18 mouse cellular contexts compared by ENCODE assay signal in genomic region chr2:167147708-167148107, GRCm38 (mm10). TPM values are rescaled to one million over a fixed set of nuclear protein-coding genes. Genes with fewer than 3 reads are reported as not detected.
DNase-seq lines count a peak whose midpoint lies in the region; ATAC-seq and TF ChIP-seq lines count a peak whose summit lies in the region.
"Had no signal": no experiment of that assay in that cellular context is flagged by ENCODE, and none has a peak within 500 bp of the region (broad histone marks: within the 10 kb centered on the region; RNA-seq: fewer than 3 reads in every experiment).

No protein-coding gene starts in this region.

- WGBS in intestine, embryonic 16.5 days, result 74% methylated on average over 8 of the region's 8 CpGs
- WGBS in intestine, postnatal 0 days, result 57% methylated on average over 8 of the region's 8 CpGs
- 91% methylated on average over 8 of the region's 8 CpGs for WGBS in midbrain, embryonic 11.5 days
- WGBS in midbrain, postnatal 0 days, result 86% methylated on average over 8 of the region's 8 CpGs
- WGBS in heart, postnatal 0 days, result 30% methylated on average over 8 of the region's 8 CpGs

- no peak for TF ChIP-seq EP300 in heart, postnatal 0 days (IDR thresholded peaks at IDR 0.05; ENCODE audit: low read depth)

- H3K9ac ChIP-seq in intestine, embryonic 16.5 days (ENCODE audit: low read depth, low read length), result no peak overlapping the region
- no peak overlapping the region for H3K9ac ChIP-seq in intestine, postnatal 0 days (ENCODE audit: low read depth, low read length)
- H3K9ac ChIP-seq in midbrain, embryonic 11.5 days (ENCODE audit: low read length), result no peak overlapping the region
- H3K9ac ChIP-seq in midbrain, postnatal 0 days (replicated peaks; ENCODE audit: low read length, poor library complexity, severe bottlenecking), result no peak overlapping the region
- H3K9ac ChIP-seq in heart, postnatal 0 days (replicated peaks; ENCODE audit: low read depth, low read length), result no peak overlapping the region
- H3K9ac ChIP-seq: embryonic facial prominence, embryonic 13.5 days; forebrain, embryonic 13.5 days; kidney, embryonic 15.5 days; lung, embryonic 15.5 days; midbrain, embryonic 12.5 days; neural tube, embryonic 12.5 days had no signal

- peak; percentile 53 for DNase-seq in midbrain, embryonic 11.5 days (ENCODE audit: low spot score, missing footprints)
- no peak for DNase-seq in midbrain, postnatal 0 days (ENCODE audit: low spot score)
- no peak for DNase-seq in heart, postnatal 0 days (ENCODE audit: low spot score)
- DNase-seq in yolk sac, embryonic 10.5 days (ENCODE audit: low spot score), result peak; percentile 33
- no peak for DNase-seq in T-cell, adult 2 months (ENCODE audit: low spot score)
- DNase-seq: adrenal gland, adult 2 months; cerebellum, postnatal 36 days; retina, postnatal 1 day; thymus, postnatal 25 days had no signal

- no peak for TF ChIP-seq CTCF in intestine, postnatal 0 days (IDR thresholded peaks at IDR 0.05; ENCODE audit: low read depth)
- no peak for TF ChIP-seq CTCF in midbrain, postnatal 0 days (IDR thresholded peaks at IDR 0.05)
- TF ChIP-seq CTCF in heart, postnatal 0 days (IDR thresholded peaks at IDR 0.05; ENCODE audit: low read depth), result no peak

- H3K4me2 ChIP-seq in intestine, embryonic 16.5 days (ENCODE audit: low read depth, low read length), result no peak overlapping the region
- no peak overlapping the region for H3K4me2 ChIP-seq in intestine, postnatal 0 days (replicated peaks; ENCODE audit: low read depth)
- H3K4me2 ChIP-seq in midbrain, embryonic 11.5 days, result no peak overlapping the region
- no peak overlapping the region for H3K4me2 ChIP-seq in midbrain, postnatal 0 days (ENCODE audit: low read depth, low read length, poor library complexity, severe bottlenecking)
- H3K4me2 ChIP-seq in heart, postnatal 0 days (ENCODE audit: low read depth, low read length), result no peak overlapping the region
- H3K4me2 ChIP-seq: embryonic facial prominence, embryonic 13.5 days; forebrain, embryonic 13.5 days; kidney, embryonic 15.5 days; lung, embryonic 15.5 days; midbrain, embryonic 12.5 days; neural tube, embryonic 12.5 days had no signal

- 0 out of 2 replicates have a peak, but pooled peaks have one; percentile 13 for ATAC-seq in intestine, embryonic 16.5 days
- no peak for ATAC-seq in intestine, postnatal 0 days
- ATAC-seq in midbrain, embryonic 11.5 days (ENCODE audit: low FRiP score), result no peak
- no peak for ATAC-seq in midbrain, postnatal 0 days (ENCODE audit: low FRiP score)
- peak; percentile 55 for ATAC-seq in heart, postnatal 0 days (ENCODE audit: insufficient read depth, low read depth)
- ATAC-seq: forebrain, embryonic 13.5 days; Patski had no signal

- H3K36me3 ChIP-seq in intestine, embryonic 16.5 days (ENCODE audit: control insufficient read depth, insufficient read depth, low read length), result no peaks in the 10 kb centered on the region
- no peaks in the 10 kb centered on the region for H3K36me3 ChIP-seq in intestine, postnatal 0 days (ENCODE audit: control insufficient read depth, insufficient read depth)
- no peaks in the 10 kb centered on the region for H3K36me3 ChIP-seq in midbrain, embryonic 11.5 days (ENCODE audit: control insufficient read depth, insufficient read depth, low read length)
- no peaks in the 10 kb centered on the region for H3K36me3 ChIP-seq in midbrain, postnatal 0 days (ENCODE audit: insufficient read depth, low read length)
- no peaks in the 10 kb centered on the region for H3K36me3 ChIP-seq in heart, postnatal 0 days (replicated peaks; ENCODE audit: control insufficient read depth, insufficient read depth, low read length)
- H3K36me3 ChIP-seq: embryonic facial prominence, embryonic 13.5 days; lung, embryonic 15.5 days; midbrain, embryonic 12.5 days; neural tube, embryonic 12.5 days had no signal

- no peak overlapping the region for H3K4me3 ChIP-seq in intestine, embryonic 16.5 days (ENCODE audit: low read length)
- no peak overlapping the region for H3K4me3 ChIP-seq in intestine, postnatal 0 days (ENCODE audit: low read depth, low read length)
- no peak overlapping the region for H3K4me3 ChIP-seq in midbrain, embryonic 11.5 days (ENCODE audit: low read depth, low read length)
- no peak overlapping the region for H3K4me3 ChIP-seq in midbrain, postnatal 0 days (ENCODE audit: low read depth, low read length)
- no peak overlapping the region for H3K4me3 ChIP-seq in heart, postnatal 0 days (ENCODE audit: low read depth, low read length)
- H3K4me3 ChIP-seq: embryonic facial prominence, embryonic 13.5 days; forebrain, embryonic 13.5 days; kidney, embryonic 15.5 days; lung, embryonic 15.5 days; midbrain, embryonic 12.5 days; neural tube, embryonic 12.5 days had no signal

- H3K9me3 ChIP-seq in intestine, embryonic 16.5 days (ENCODE audit: control insufficient read depth, low read length), result no peaks in the 10 kb centered on the region
- no peaks in the 10 kb centered on the region for H3K9me3 ChIP-seq in intestine, postnatal 0 days (ENCODE audit: control insufficient read depth)
- H3K9me3 ChIP-seq in midbrain, embryonic 11.5 days (ENCODE audit: control insufficient read depth, low read length), result no peaks in the 10 kb centered on the region
- no peaks in the 10 kb centered on the region for H3K9me3 ChIP-seq in midbrain, postnatal 0 days (ENCODE audit: low read length)
- H3K9me3 ChIP-seq in heart, postnatal 0 days (replicated peaks; ENCODE audit: control insufficient read depth, low read length), result no peaks in the 10 kb centered on the region
- H3K9me3 ChIP-seq: embryonic facial prominence, embryonic 13.5 days; kidney, embryonic 15.5 days; lung, embryonic 15.5 days; midbrain, embryonic 12.5 days had no signal

- H3K4me1 ChIP-seq in intestine, embryonic 16.5 days (ENCODE audit: control insufficient read depth, insufficient read depth, low read length), result no peaks in the 10 kb centered on the region
- no peaks in the 10 kb centered on the region for H3K4me1 ChIP-seq in intestine, postnatal 0 days (replicated peaks; ENCODE audit: control insufficient read depth, insufficient read depth, low read length)
- peaks cover 6% of the 10 kb centered on the region; the same call in 1 of the 2 replicates for H3K4me1 ChIP-seq in midbrain, embryonic 11.5 days (ENCODE audit: control insufficient read depth, insufficient read depth, low read length)
- 0 out of 2 replicates have a peak, but pooled peaks cover 6% of the 10 kb centered on the region for H3K4me1 ChIP-seq in midbrain, postnatal 0 days (ENCODE audit: insufficient read depth, low read length)
- H3K4me1 ChIP-seq in heart, postnatal 0 days (ENCODE audit: control insufficient read depth, insufficient read depth), result peaks cover 5% of the 10 kb centered on the region; the same call in 1 of the 2 replicates

- no peaks in the 10 kb centered on the region for H3K27me3 ChIP-seq in intestine, embryonic 16.5 days (replicated peaks; ENCODE audit: control insufficient read depth, insufficient read depth, low read length)
- H3K27me3 ChIP-seq in intestine, postnatal 0 days (replicated peaks; ENCODE audit: control insufficient read depth, insufficient read depth, low read length), result no peaks in the 10 kb centered on the region
- H3K27me3 ChIP-seq in midbrain, embryonic 11.5 days (ENCODE audit: control insufficient read depth, insufficient read depth, low read length), result no peaks in the 10 kb centered on the region
- no peaks in the 10 kb centered on the region for H3K27me3 ChIP-seq in midbrain, postnatal 0 days (ENCODE audit: insufficient read depth, low read length)
- 0 out of 2 replicates have a peak, but pooled peaks cover 9% of the 10 kb centered on the region for H3K27me3 ChIP-seq in heart, postnatal 0 days (ENCODE audit: control insufficient read depth, insufficient read depth, low read length)
- H3K27me3 ChIP-seq: forebrain, embryonic 13.5 days; midbrain, embryonic 12.5 days; Patski had no signal

- H3K27ac ChIP-seq in intestine, embryonic 16.5 days (ENCODE audit: low read length), result no peak overlapping the region
- no peak overlapping the region for H3K27ac ChIP-seq in intestine, postnatal 0 days (ENCODE audit: low read depth, low read length)
- H3K27ac ChIP-seq in midbrain, embryonic 11.5 days (ENCODE audit: low read depth, low read length), result no peak overlapping the region
- no peak overlapping the region for H3K27ac ChIP-seq in midbrain, postnatal 0 days (ENCODE audit: low read depth, low read length)
- H3K27ac ChIP-seq in heart, postnatal 0 days (ENCODE audit: low read depth), result no peak overlapping the region
- H3K27ac ChIP-seq: embryonic facial prominence, embryonic 13.5 days; forebrain, embryonic 13.5 days; kidney, embryonic 15.5 days; lung, embryonic 15.5 days; midbrain, embryonic 12.5 days; neural tube, embryonic 12.5 days had no signal

RNA-seq across cellular contexts. Expression of gene Kcnb1, which starts 42.2 kb away (rescaled TPM):
- polyA plus RNA-seq in intestine, embryonic 16.5 days (2015; fragmentation: Nextera tagmentation; extraction: Ambion mirVana), result 1.1 TPM in 2 replicates
- 1.1 and 1.6 TPM in 2 replicates for polyA plus RNA-seq in intestine, postnatal 0 days (2015; fragmentation: Nextera tagmentation; extraction: Ambion mirVana)
- 0.75 and 0.96 TPM in 2 replicates for polyA plus RNA-seq in midbrain, embryonic 11.5 days (2014; fragmentation: Nextera tagmentation; extraction: Ambion mirVana)
- 29.8 and 30.0 TPM in 2 replicates for total RNA-seq in midbrain, postnatal 0 days (2014; rRNA removed)
- 5.6 and 6.4 TPM in 2 replicates for polyA plus RNA-seq in midbrain, postnatal 0 days (2015; fragmentation: Nextera tagmentation; extraction: Ambion mirVana)
- 4.8 and 7.1 TPM in 2 replicates for total RNA-seq in heart, postnatal 0 days (2014; rRNA removed; ENCODE audit: low replicate concordance)
- polyA plus RNA-seq in heart, postnatal 0 days (2015; fragmentation: Nextera tagmentation; extraction: Ambion mirVana), result 1.7 TPM in 2 replicates

Comparison
In these comparisons a context has a peak if more than half of its experiments do, and no peak if none do; other contexts are left out.
1. ATAC-seq: peak in intestine, embryonic 16.5 days (single experiment) and heart, postnatal 0 days (single experiment); none in intestine, postnatal 0 days (single experiment), midbrain, embryonic 11.5 days (single experiment) and midbrain, postnatal 0 days (single experiment).
2. DNase-seq: peak in midbrain, embryonic 11.5 days (single experiment) and yolk sac, embryonic 10.5 days (single experiment); none in midbrain, postnatal 0 days (single experiment), heart, postnatal 0 days (single experiment) and T-cell, adult 2 months (single experiment).